Mouse (Mus musculus): ENCODE data around the gene Nkx2-1.

The Nkx2-1 gene

GRCm38 (mm10) chr12:56522191-56522590 is 14.5 kb downstream of the Nkx2-1 start:
- no peak for DNase-seq (ENCODE audit: low spot score in 2 of 2)

- DNase-seq (ENCODE audit: low spot score in 2 of 2): no peak
These were observed 15.4 kb downstream of the Nkx2-1 start for GRCm38 (mm10) chr12:56521106-56521840.

- DNase-seq (ENCODE audit: low spot score in 2 of 2): no peak
These were observed 16.2 kb downstream of the Nkx2-1 start for GRCm38 (mm10) chr12:56520396-56521105.

- DNase-seq (ENCODE audit: low spot score in 2 of 2): no peak
These were observed 16.9 kb downstream of the Nkx2-1 start for GRCm38 (mm10) chr12:56519738-56520191.

DNA sequence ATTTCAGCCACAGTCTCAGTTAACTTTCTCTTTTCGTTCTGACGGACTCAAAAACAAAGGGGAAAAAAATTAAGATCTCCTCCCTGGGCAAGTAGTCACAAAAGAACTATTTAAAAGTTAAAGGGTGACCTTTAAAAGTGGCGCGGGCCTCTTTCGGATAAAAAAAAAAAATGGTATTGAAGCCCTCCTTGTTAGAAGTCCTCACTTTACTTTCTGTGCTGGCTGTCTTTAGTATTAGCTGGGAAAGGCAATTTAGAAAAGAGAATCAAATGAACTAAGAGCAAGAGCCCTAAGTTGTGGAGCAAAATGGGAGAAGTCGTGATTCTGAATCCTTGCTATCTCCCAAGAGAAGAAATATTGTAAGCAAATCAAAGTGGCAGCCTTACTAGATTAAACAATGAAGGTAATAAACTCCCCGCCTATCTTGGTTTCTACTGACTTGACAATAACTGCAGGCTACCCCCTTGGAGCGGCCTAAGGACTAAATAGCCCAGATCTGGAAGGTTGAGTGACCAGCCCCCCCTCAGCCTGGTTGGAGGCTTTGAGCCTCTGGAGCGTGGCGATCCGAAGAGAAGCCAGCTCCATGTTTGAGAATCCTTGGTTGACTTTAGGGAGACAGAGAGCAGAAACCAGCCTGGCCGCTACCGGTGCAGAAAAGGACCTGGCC is 17.5 kb downstream of the Nkx2-1 start:
- no peak for DNase-seq (ENCODE audit: low spot score in 2 of 2)

DNA sequence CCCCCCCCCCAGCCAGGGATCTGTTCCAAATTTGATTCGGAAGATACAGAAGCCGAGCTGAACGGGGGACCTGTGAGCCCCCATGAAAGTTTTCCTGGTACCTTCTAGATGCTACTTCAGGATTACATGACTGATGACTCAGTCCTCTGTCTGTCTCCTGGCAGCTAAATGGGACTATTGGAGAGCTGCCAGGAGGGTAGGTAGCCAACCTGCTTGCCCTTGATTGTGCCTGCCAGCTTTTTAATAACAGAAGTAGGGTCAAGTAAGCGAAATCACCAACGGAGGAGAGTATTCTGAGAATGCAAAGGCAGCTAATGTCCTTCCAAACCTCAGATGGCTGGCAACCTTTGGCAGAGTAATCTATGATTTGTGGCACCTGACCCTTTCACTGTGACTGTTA is 18.5 kb downstream of the Nkx2-1 start:
- no peak for DNase-seq (ENCODE audit: low spot score in 2 of 2)

DNA sequence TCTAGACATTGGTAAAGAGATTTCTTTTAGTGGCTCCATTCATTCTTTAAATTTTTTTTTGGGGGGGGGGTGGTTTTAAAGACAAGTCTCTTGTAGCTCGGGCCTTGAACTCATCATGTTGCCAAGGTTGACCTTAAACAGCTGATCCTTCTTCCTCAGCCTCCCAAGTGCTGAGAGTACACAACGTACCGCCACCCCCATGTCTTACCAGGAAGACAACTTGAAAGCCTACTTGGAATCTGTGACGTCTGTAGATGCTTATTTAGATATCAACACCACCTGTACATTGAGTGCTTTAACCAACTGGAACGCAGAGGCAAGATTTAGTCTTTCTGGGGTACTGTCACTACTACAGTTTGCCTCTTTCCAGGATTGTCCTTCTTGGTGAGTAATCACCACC is 21.9 kb downstream of the Nkx2-1 start:
- DNase-seq (ENCODE audit: low spot score in 2 of 2): no peak

DNA sequence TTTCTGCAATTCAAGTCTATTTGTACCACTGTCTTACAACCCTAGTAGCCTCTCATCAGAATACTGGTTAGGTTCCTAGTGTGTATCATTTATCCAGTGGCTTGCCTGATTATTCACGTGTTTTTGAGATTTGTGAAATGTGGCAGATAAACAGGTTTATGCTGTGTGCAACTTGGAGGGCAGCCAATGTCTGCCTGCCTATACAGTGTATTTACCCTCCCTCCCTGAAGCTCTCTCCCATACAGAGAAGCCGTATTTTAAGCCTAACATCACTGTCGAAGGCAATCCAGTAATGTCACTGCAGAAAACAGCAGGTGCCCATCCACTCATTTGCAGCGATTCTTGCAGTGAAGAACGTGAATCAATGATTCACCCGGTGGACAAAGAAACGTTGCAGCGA is 28.3 kb downstream of the Nkx2-1 start:
- DNase-seq (ENCODE audit: low spot score in 2 of 2): no peak

DNA sequence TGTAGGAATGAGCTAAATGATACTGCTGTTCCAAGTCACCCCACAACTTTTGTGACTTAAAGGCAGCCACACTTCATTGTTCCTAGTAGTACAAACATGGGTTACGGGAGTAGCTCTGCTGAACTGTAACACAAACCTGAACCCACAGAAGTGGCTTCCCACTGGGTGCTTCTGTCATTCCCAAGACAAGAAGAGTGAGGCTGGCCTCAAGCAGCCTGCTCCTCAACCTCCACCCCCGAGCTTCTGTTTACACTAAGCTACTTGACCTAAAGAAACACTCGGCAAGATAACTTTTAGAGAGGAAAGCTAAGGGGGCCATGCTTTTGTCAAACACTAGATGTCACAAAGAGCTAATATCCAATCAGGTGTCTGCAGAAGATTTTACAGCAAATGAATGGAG is 49.7 kb downstream of the Nkx2-1 start:
- no peak for DNase-seq (ENCODE audit: low spot score in 2 of 2)

GRCm38 (mm10) chr12:56482606-56483005 is 54.1 kb downstream of the Nkx2-1 start:
- no peak for DNase-seq (ENCODE audit: low spot score in 2 of 2)

Measured in frontal cortex, postnatal 10 days (tissue).